Mouse (Mus musculus): ENCODE results near the gene Cops6. TPM values are rescaled to one million over a fixed set of nuclear protein-coding genes. Genes with fewer than 3 reads are reported as not detected.

Cops6 gene
- polyA plus RNA-seq, 1 experiment from 2014 or later = 240 TPM

DNA sequence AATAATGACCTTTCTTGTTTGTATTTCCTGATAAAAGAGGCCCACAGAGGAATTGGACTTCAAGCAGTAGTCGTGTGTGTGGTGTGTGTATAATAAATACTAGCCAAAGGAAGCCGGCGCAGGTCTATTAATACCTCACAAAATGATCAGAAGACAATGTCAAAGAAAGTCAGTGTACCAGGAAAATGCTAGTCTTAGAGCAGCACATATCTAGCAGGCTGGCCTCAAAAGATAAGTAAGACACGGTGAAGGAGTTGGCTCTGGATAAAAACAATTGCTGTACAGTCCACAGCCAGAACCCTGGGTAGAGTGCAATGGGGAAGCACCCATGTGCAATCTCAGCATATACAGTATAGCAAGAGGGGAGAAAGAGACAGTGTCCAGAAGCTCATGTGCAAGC is 23.6 kb upstream of the Cops6 start:
- Histone ChIP-seq H3K36me3 (ENCODE audit: insufficient read depth, low read length) (peaks cover 19% of the 10 kb centered on the region), H3K27ac (no peak overlapping the region), H3K4me1 (replicated peaks; ENCODE audit: insufficient read depth, low read length) (no peaks in the 10 kb centered on the region), H3K9ac (ENCODE audit: low read depth, low read length) (no peak overlapping the region), H3K27me3 (ENCODE audit: insufficient read depth, low read length) (no peaks in the 10 kb centered on the region), H3K4me2 (ENCODE audit: low read length) (no peak overlapping the region), H3K9me3 (replicated peaks; ENCODE audit: low read length) (no peaks in the 10 kb centered on the region), H3K4me3 (replicated peaks; ENCODE audit: low read depth, low read length) (no peak overlapping the region)
- WGBS = 62% methylated on average over 4 of the region's 4 CpGs
- TF ChIP-seq CTCF (IDR thresholded peaks at IDR 0.05; ENCODE audit: low read depth) = no peak
- no peak for ATAC-seq (replicated peaks; ENCODE audit: low FRiP score, low read depth)
- no peak for DNase-seq (ENCODE audit: low spot score)

DNA sequence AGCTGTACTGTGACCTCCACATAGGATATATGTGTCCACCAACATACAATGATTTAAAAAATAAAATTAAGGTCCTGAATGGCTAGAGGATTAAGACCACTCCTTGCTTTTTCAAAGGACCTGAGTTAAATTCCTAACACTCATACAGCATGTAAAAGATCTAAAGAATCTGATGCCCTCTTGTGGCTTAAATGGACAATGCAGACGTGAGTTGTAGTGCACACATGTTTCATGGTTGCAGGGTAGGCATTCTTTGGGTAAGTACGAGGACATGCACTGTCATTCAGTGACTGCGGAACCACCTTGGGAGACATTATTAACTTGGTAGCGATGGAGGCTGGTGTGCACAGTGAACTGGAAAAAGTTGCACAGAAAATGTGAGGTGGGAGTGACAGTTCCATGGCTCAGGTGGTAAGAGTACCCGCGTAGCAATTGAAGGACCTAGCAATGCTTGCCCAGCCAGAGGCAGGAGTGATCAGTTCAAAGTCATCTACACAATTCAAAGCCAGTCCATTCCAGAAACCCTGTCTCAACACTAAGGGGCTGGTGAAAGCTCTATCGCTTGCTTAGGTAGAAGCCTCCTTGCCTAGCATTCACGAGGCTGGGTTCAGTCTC is 22.8 kb upstream of the Cops6 start:
- peaks cover 19% of the 10 kb centered on the region for H3K36me3 ChIP-seq (ENCODE audit: insufficient read depth, low read length)
- no peak overlapping the region for H3K9ac ChIP-seq (ENCODE audit: low read depth, low read length)
- H3K4me3 ChIP-seq (replicated peaks; ENCODE audit: low read depth, low read length) = no peak overlapping the region
- peak; percentile 85 for TF ChIP-seq CTCF (IDR thresholded peaks at IDR 0.05; ENCODE audit: low read depth)
- H3K4me1 ChIP-seq (replicated peaks; ENCODE audit: insufficient read depth, low read length) = no peaks in the 10 kb centered on the region
- 56% methylated on average over 8 of the region's 8 CpGs for whole genome bisulfite sequencing
- ATAC-seq (replicated peaks; ENCODE audit: low FRiP score, low read depth) (peak; percentile 43; the same call in 1 of the 2 replicates), DNase-seq (ENCODE audit: low spot score) (peak; percentile 78)
- no peaks in the 10 kb centered on the region for H3K9me3 ChIP-seq (replicated peaks; ENCODE audit: low read length)
- no peak overlapping the region for H3K4me2 ChIP-seq (ENCODE audit: low read length)
- no peaks in the 10 kb centered on the region for H3K27me3 ChIP-seq (ENCODE audit: insufficient read depth, low read length)
- 0 out of 2 replicates have a peak overlapping the region, but pooled peaks have one; percentile 31 for H3K27ac ChIP-seq

DNA sequence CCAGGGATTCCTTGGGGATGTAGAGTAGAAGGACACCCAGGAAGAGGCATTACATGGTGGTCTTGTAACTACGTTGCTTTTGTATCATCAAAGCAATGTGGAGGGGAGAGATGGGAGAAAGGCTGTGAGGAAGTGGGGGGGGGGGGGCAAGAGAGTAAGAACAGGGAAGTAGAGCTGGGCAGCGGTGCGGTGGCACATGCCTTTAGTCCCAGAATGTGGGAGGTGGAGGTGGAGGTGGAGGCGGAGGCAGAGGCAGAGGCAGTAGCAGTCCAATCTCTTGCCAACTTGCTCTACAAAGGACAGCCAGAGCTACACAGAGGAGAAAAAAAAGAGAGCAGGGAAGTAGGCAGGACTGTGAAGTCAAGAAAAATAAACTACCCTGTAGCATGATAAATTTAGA is 22.3 kb upstream of the Cops6 start:
- H3K27ac ChIP-seq = 0 out of 2 replicates have a peak overlapping the region, but pooled peaks have one; percentile 31
- 71% methylated on average over 4 of the region's 4 CpGs for WGBS
- no peak overlapping the region for H3K4me2 ChIP-seq (ENCODE audit: low read length)
- TF ChIP-seq CTCF (IDR thresholded peaks at IDR 0.05; ENCODE audit: low read depth) = no peak
- no peaks in the 10 kb centered on the region for H3K9me3 ChIP-seq (replicated peaks; ENCODE audit: low read length)
- H3K4me3 ChIP-seq (replicated peaks; ENCODE audit: low read depth, low read length) = no peak overlapping the region
- no peaks in the 10 kb centered on the region for H3K4me1 ChIP-seq (replicated peaks; ENCODE audit: insufficient read depth, low read length)
- no peaks in the 10 kb centered on the region for H3K27me3 ChIP-seq (ENCODE audit: insufficient read depth, low read length)
- H3K36me3 ChIP-seq (ENCODE audit: insufficient read depth, low read length) = peaks cover 13% of the 10 kb centered on the region
- ATAC-seq (replicated peaks; ENCODE audit: low FRiP score, low read depth) (no peak), DNase-seq (ENCODE audit: low spot score) (no peak)
- H3K9ac ChIP-seq (ENCODE audit: low read depth, low read length) = no peak overlapping the region

DNA sequence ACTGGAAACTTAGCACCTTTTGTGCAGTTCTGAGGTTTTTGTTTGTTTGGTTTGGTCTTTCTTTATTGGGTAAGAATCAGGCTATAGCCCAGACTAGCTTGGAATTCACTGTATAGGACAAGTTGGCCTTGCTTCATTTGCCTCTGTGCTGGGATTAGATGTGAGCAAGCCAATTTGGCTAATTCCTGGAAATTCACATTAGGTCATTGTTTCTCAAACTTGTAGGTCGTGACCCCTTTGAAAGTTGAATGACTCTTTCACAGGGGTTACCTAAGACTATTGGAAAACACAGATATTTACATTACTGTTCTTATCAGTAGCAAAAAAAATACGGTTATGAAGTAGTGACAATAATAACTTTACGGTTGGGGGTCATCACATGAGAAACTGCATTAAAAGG is 6.5 kb upstream of the Cops6 start:
- peaks cover 15% of the 10 kb centered on the region for H3K36me3 ChIP-seq (ENCODE audit: insufficient read depth, low read length)
- no peak overlapping the region for H3K9ac ChIP-seq (ENCODE audit: low read depth, low read length)
- no peak overlapping the region for H3K27ac ChIP-seq
- H3K9me3 ChIP-seq (replicated peaks; ENCODE audit: low read length) = no peaks in the 10 kb centered on the region
- no peaks in the 10 kb centered on the region for H3K27me3 ChIP-seq (ENCODE audit: insufficient read depth, low read length)
- H3K4me3 ChIP-seq (replicated peaks; ENCODE audit: low read depth, low read length) = peak overlapping the region; percentile 81
- no peak for TF ChIP-seq CTCF (IDR thresholded peaks at IDR 0.05; ENCODE audit: low read depth)
- peak overlapping the region; percentile 70 for H3K4me2 ChIP-seq (ENCODE audit: low read length)
- no peak for ATAC-seq (replicated peaks; ENCODE audit: low FRiP score, low read depth)
- H3K4me1 ChIP-seq (replicated peaks; ENCODE audit: insufficient read depth, low read length) = no peaks in the 10 kb centered on the region
- 78% methylated on average over 3 of the region's 3 CpGs for WGBS
- DNase-seq (ENCODE audit: low spot score) = no peak

DNA sequence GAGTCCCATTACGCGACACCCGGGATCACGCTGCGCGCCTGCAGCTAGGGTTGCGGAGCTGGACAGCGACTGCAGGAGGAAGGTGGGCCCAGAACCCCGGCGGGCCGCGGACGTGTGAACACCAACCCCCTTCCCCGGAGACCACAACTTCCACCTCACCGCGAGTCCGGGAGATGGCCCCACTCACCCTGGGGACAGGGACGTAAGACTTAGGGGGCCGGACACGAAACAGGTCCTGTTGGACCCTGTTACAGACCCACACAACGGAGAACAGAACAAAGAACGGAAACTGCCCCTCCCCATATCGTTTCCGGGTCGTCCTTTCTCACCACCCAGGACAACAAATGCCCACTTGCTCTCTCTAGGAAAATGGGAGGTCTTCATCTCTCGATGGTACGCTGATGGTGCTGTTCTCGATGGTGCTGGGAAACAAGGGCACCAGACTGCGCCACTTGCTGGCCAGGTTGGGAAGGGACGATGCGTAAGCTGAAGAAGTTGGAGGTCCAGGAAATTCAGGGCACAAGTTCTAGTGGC is 5.4 kb upstream of the Cops6 start, which contains the start of gene Zfp113:
TSS of gene Zfp113 (minus strand) at position 302 of the 534 bp plus-strand sequence.
- DNase-seq (ENCODE audit: low spot score) = peak; percentile 98
- Histone ChIP-seq H3K4me2 (ENCODE audit: low read length) (peak within 1 kb of the TSS; percentile 70), H3K9me3 (replicated peaks; ENCODE audit: low read length) (no peaks in the 10 kb centered on the region), H3K9ac (ENCODE audit: low read depth, low read length) (peak within 1 kb of the TSS; percentile 88), H3K4me1 (replicated peaks; ENCODE audit: insufficient read depth, low read length) (no peaks in the 10 kb centered on the region), H3K4me3 (replicated peaks; ENCODE audit: low read depth, low read length) (peak within 1 kb of the TSS; percentile 81), H3K27me3 (ENCODE audit: insufficient read depth, low read length) (no peaks in the 10 kb centered on the region), H3K36me3 (ENCODE audit: insufficient read depth, low read length) (peaks cover 11% of the 10 kb centered on the region), H3K27ac (peak within 1 kb of the TSS; percentile 96)
- peak; percentile 95 for TF ChIP-seq CTCF (IDR thresholded peaks at IDR 0.05; ENCODE audit: low read depth)
- ATAC-seq (replicated peaks; ENCODE audit: low FRiP score, low read depth) = peak; percentile 97
- WGBS = under 1% methylated on average over 31 of the region's 31 CpGs

DNA sequence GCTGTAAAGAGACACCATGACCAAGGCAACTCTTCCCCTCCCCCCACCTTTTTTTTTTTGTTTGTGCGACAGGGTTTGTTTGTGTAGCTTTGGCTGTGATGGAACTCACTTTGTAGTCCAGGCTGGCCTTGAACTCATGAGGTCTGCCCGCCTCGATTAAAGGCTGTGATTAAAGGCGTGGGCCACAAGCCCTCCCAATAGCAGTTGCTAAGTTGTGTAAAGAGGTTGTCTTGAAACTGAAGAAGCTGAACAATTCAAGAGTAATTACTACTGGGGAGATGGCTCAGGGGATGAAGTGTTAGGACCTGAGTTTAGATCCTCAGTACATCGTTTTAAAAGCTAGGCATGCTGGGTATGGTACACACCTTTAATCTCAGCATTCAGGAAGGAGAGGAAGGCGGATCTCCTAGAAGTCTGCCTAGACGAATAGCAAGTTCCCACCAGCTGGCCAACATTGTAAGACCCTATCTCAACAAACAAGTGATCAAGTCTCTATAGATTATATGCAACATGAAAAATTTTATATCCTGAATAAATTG is 578 bp upstream of the Cops6 start:
- H3K9ac ChIP-seq (ENCODE audit: low read depth, low read length) = no peak overlapping the region; the same call in 1 of the 2 replicates
- H3K9me3 ChIP-seq (replicated peaks; ENCODE audit: low read length) = no peaks in the 10 kb centered on the region
- DNase-seq (ENCODE audit: low spot score) (no peak), ATAC-seq (replicated peaks; ENCODE audit: low FRiP score, low read depth) (no peak)
- H3K4me3 ChIP-seq (replicated peaks; ENCODE audit: low read depth, low read length) = peak overlapping the region; percentile 62
- no peaks in the 10 kb centered on the region; the same call in 1 of the 2 replicates for H3K4me1 ChIP-seq (replicated peaks; ENCODE audit: insufficient read depth, low read length)
- no peak for TF ChIP-seq CTCF (IDR thresholded peaks at IDR 0.05; ENCODE audit: low read depth)
- H3K4me2 ChIP-seq (ENCODE audit: low read length) = peak overlapping the region; percentile 77
- H3K36me3 ChIP-seq (ENCODE audit: insufficient read depth, low read length) = peaks cover 22% of the 10 kb centered on the region
- WGBS = 62% methylated on average over 7 of the region's 7 CpGs
- H3K27ac ChIP-seq = no peak overlapping the region
- no peaks in the 10 kb centered on the region for H3K27me3 ChIP-seq (ENCODE audit: insufficient read depth, low read length)

Measured in kidney, postnatal 0 days (tissue).